Mouse (Mus musculus) MEL (cell line): ENCODE measurements at regions not wholly inside any gene's neighbourhood (a gene's known extent, or its start where the extent isn't known, plus 50 kb on each side); places are given as distances from the start of the nearest gene placed in this dataset.

Experiments
- DNase-seq: peaks from one replicate; pipeline ENCODE4 v3.0.0; 2011; ENCODE audit warnings: low read depth, low spot score
- H3K27ac ChIP-seq: 2 replicates; pipeline ENCODE4 v1.5.1; 2012; ENCODE audit warnings: low read depth, mild to moderate bottlenecking, control low read depth, low read length, moderate library complexity; ENCODE audit not compliant: control insufficient read depth
- H3K27me3 ChIP-seq, 2 experiments: fragments of 150-350 bp in 1 of 2; sonication (generic) in 1 of 2; 2 replicates each; pipeline ENCODE4 v1.6.1; 2012; ENCODE audit warnings: low read length in 2 of 2, mild to moderate bottlenecking in 2 of 2, improper control_type of control experiment in 1 of 2, moderate library complexity in 1 of 2; ENCODE audit not compliant: insufficient read depth in 2 of 2, control insufficient read depth in 1 of 2
- H3K36me3 ChIP-seq, 2 experiments: 2 replicates each; pipeline ENCODE4 v1.6.1; 2012 to 2014; ENCODE audit warnings: low read length in 2 of 2, improper control_type of control experiment in 1 of 2, inconsistent platforms in 1 of 2, mild to moderate bottlenecking in 1 of 2; ENCODE audit not compliant: insufficient read depth in 2 of 2, control insufficient read depth in 1 of 2
- H3K4me1 ChIP-seq, 2 experiments: fragments of 150-350 bp in 1 of 2; sonication (generic) in 1 of 2; 2 replicates each; pipeline ENCODE4 v1.6.1; 2012; ENCODE audit warnings: low read length in 2 of 2, improper control_type of control experiment in 1 of 2, mild to moderate bottlenecking in 1 of 2; ENCODE audit not compliant: insufficient read depth in 2 of 2, control insufficient read depth in 1 of 2
- H3K4me3 ChIP-seq, 2 experiments: fragments of 150-350 bp in 1 of 2; sonication (generic) in 1 of 2; 2 replicates each; pipeline ENCODE4 v1.5.1; 2012; ENCODE audit warnings: low read depth in 2 of 2, low read length in 2 of 2, mild to moderate bottlenecking in 2 of 2, moderate library complexity in 2 of 2, control low read depth in 1 of 2, improper control_type of control experiment in 1 of 2; ENCODE audit not compliant: control insufficient read depth in 1 of 2, insufficient read depth in 1 of 2
- H3K79me2 ChIP-seq: 2 replicates; pipeline ENCODE4 v1.6.1; 2012; ENCODE audit warnings: mild to moderate bottlenecking, low read length, moderate library complexity; ENCODE audit not compliant: control insufficient read depth, poor library complexity, insufficient read depth
- H3K9ac ChIP-seq: 2 replicates; pipeline ENCODE4 v1.6.1; 2012; ENCODE audit warnings: low read depth, mild to moderate bottlenecking, control low read depth, low read length, moderate library complexity; ENCODE audit not compliant: control insufficient read depth, poor library complexity, severe bottlenecking
- H3K9me3 ChIP-seq: fragments of 150-350 bp; sonication (generic); replicated peaks from 2 replicates; pipeline ENCODE4 v1.6.1; 2012; ENCODE audit warnings: mild to moderate bottlenecking, low read length, improper control_type of control experiment, moderate library complexity; ENCODE audit not compliant: insufficient read depth
- BHLHE40 ChIP-seq: IDR thresholded peaks from 2 replicates; pipeline ENCODE4 v1.6.1; 2012; ENCODE audit warnings: low read depth, mild to moderate bottlenecking, inconsistent platforms, low read length, improper control_type of control experiment, borderline replicate concordance
- CHD2 ChIP-seq: IDR thresholded peaks from 2 replicates; pipeline ENCODE4 v1.6.1; 2011; ENCODE audit warnings: low read length, improper control_type of control experiment
- CTCF ChIP-seq, 3 experiments: IDR thresholded peaks in 2 of 3; conservative IDR thresholded peaks in 1 of 3; 2 replicates each; pipeline ENCODE4 v1.5.1; 2011 to 2012; ENCODE audit warnings: low read length in 3 of 3, low read depth in 2 of 3, mild to moderate bottlenecking in 2 of 3, improper control_type of control experiment in 1 of 3, inconsistent platforms in 1 of 3, mixed read lengths in 1 of 3, moderate library complexity in 1 of 3; ENCODE audit not compliant: control insufficient read depth in 1 of 3, insufficient read depth in 1 of 3, poor library complexity in 1 of 3, severe bottlenecking in 1 of 3
- E2F4 ChIP-seq: IDR thresholded peaks from 2 replicates; pipeline ENCODE4 v1.6.1; 2011; ENCODE audit warnings: low read depth, low read length, improper control_type of control experiment, borderline replicate concordance
- ELF1 ChIP-seq: IDR thresholded peaks from 2 replicates; pipeline ENCODE4 v1.6.1; 2014; ENCODE audit warnings: low read depth, mild to moderate bottlenecking, inconsistent platforms, low read length, improper control_type of control experiment, moderate library complexity
- EP300 ChIP-seq, 2 experiments: IDR thresholded peaks; 2 replicates each; pipeline ENCODE4 v1.6.1; 2011; ENCODE audit warnings: improper control_type of control experiment in 2 of 2, low read length in 2 of 2, low read depth in 1 of 2, mild to moderate bottlenecking in 1 of 2
- ETS1 ChIP-seq: IDR thresholded peaks from 2 replicates; pipeline ENCODE4 v1.6.1; 2012; ENCODE audit warnings: low read depth, mild to moderate bottlenecking, inconsistent platforms, low read length, improper control_type of control experiment, moderate library complexity
- GABPA ChIP-seq: IDR thresholded peaks from 2 replicates; pipeline ENCODE4 v1.6.1; 2012; ENCODE audit warnings: low read depth, mild to moderate bottlenecking, inconsistent platforms, low read length, improper control_type of control experiment, moderate library complexity
- JUND ChIP-seq: IDR thresholded peaks from 2 replicates; pipeline ENCODE4 v1.6.1; 2011; ENCODE audit warnings: low read depth, mild to moderate bottlenecking, improper control_type of control experiment, low read length
- MAFK ChIP-seq: IDR thresholded peaks from 2 replicates; pipeline ENCODE4 v1.6.1; 2011; ENCODE audit warnings: low read depth, mild to moderate bottlenecking, low read length, improper control_type of control experiment, borderline replicate concordance
- MAX ChIP-seq: IDR thresholded peaks from 2 replicates; pipeline ENCODE4 v1.6.1; 2011; ENCODE audit warnings: low read length, improper control_type of control experiment
- MAZ ChIP-seq: IDR thresholded peaks from 2 replicates; pipeline ENCODE4 v1.6.1; 2012; ENCODE audit warnings: low read depth, mild to moderate bottlenecking, inconsistent platforms, low read length, improper control_type of control experiment
- MEF2A ChIP-seq: IDR thresholded peaks from 2 replicates; pipeline ENCODE4 v1.6.1; 2014; ENCODE audit warnings: low read depth, mild to moderate bottlenecking, inconsistent platforms, low read length, improper control_type of control experiment; ENCODE audit not compliant: poor library complexity, insufficient replicate concordance, severe bottlenecking; ENCODE audit errors: extremely low read depth
- MYB ChIP-seq: IDR thresholded peaks from 2 replicates; pipeline ENCODE4 v1.6.1; 2011; ENCODE audit warnings: mild to moderate bottlenecking, low read depth, low read length, improper control_type of control experiment
- POLR2AphosphoS2 ChIP-seq: IDR thresholded peaks from 2 replicates; pipeline ENCODE4 v1.6.1; 2011; ENCODE audit warnings: low read length, improper control_type of control experiment
- POLR2AphosphoS5 ChIP-seq: IDR thresholded peaks from 2 replicates; pipeline ENCODE4 v1.6.1; 2012; ENCODE audit warnings: low read depth, borderline replicate concordance, mild to moderate bottlenecking, inconsistent platforms, low read length, moderate library complexity, mixed read lengths
- RAD21 ChIP-seq: IDR thresholded peaks from 2 replicates; pipeline ENCODE4 v1.6.1; 2011; ENCODE audit warnings: mild to moderate bottlenecking, low read depth, low read length, improper control_type of control experiment
- RCOR1 ChIP-seq: IDR thresholded peaks from 2 replicates; pipeline ENCODE4 v1.6.1; 2012; ENCODE audit warnings: low read depth, mild to moderate bottlenecking, inconsistent platforms, low read length, improper control_type of control experiment
- TCF12 ChIP-seq: IDR thresholded peaks from 2 replicates; pipeline ENCODE4 v1.6.1; 2014; ENCODE audit warnings: low read depth, mild to moderate bottlenecking, inconsistent platforms, low read length, improper control_type of control experiment, moderate library complexity
- UBTF ChIP-seq: IDR thresholded peaks from 2 replicates; pipeline ENCODE4 v1.6.1; 2012; ENCODE audit warnings: low read depth, mild to moderate bottlenecking, inconsistent platforms, low read length, improper control_type of control experiment, moderate library complexity, borderline replicate concordance; ENCODE audit not compliant: insufficient read depth
- ZMIZ1 ChIP-seq: IDR thresholded peaks from 2 replicates; pipeline ENCODE4 v1.6.1; 2012; ENCODE audit warnings: low read depth, mild to moderate bottlenecking, inconsistent platforms, low read length, improper control_type of control experiment, moderate library complexity

DNA sequence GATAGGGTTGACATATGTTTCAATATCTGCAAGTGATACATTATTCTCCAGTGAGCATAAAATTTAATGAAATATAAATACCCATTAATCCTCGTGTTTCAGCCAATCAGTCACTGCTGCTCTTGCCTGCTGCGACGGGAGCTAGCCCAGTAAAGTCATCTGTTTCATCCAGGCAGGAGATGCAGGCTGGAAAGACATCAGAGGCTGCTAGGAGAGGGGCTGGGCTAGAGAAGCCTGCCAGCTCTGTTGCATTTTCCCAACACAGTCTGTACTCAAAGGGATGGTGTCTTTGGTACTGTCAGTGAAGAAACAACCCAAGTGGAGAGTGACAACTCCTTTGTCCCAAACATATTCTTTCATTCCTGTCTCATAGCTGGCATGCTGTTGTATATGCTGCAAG lies 198.0 kb downstream of the Irx2 start:
- Histone ChIP-seq H3K9ac (no peak overlapping the region), H3K4me3 (no peak overlapping the region), H3K36me3 (no peaks in the 10 kb centered on the region), H3K79me2 (no peaks in the 10 kb centered on the region)
- no peak for DNase-seq
- no peak for TF ChIP-seq CHD2
- no peak for TF ChIP-seq MAZ
- TF ChIP-seq JUND = no peak
- no peak for TF ChIP-seq CTCF (IDR thresholded peaks at IDR 0.05 in 2 of 3, conservative IDR thresholded peaks at IDR 0.05 in 1 of 3; ENCODE audit: control insufficient read depth in 1 of 3, insufficient read depth in 1 of 3, low read depth in 2 of 3, low read length in 3 of 3, poor library complexity in 1 of 3, severe bottlenecking in 1 of 3)
- TF ChIP-seq ZMIZ1 = no peak
- TF ChIP-seq ELF1 = no peak
- TF ChIP-seq, all 39 proteins: peak for 0
- H3K27me3 ChIP-seq = no peaks in the 10 kb centered on the region
- H3K9me3 ChIP-seq = no peaks in the 10 kb centered on the region
- no peaks in the 10 kb centered on the region for H3K4me1 ChIP-seq
- H3K27ac ChIP-seq = no peak overlapping the region

- no peaks in the 10 kb centered on the region for H3K9me3 ChIP-seq
- no peaks in the 10 kb centered on the region for H3K27me3 ChIP-seq
- no peaks in the 10 kb centered on the region for H3K4me1 ChIP-seq
- DNase-seq = no peak
- no peaks in the 10 kb centered on the region for H3K79me2 ChIP-seq
- H3K9ac ChIP-seq = no peak overlapping the region
- H3K4me3 ChIP-seq = no peak overlapping the region
- H3K27ac ChIP-seq = no peak overlapping the region
- TF ChIP-seq UBTF (no peak), MAFK (no peak), POLR2AphosphoS5 (no peak), BHLHE40 (no peak), E2F4 (no peak), TCF12 (no peak), POLR2AphosphoS2 (no peak), MAZ (no peak), GABPA (no peak), RAD21 (no peak), JUND (no peak), MAX (no peak), MEF2A (no peak), RCOR1 (no peak), EP300 (IDR thresholded peaks at IDR 0.05; ENCODE audit: low read depth in 1 of 2, low read length in 2 of 2) (no peak), ETS1 (no peak), CHD2 (no peak), MYB (no peak)
- no peaks in the 10 kb centered on the region for H3K36me3 ChIP-seq
Observed at GRCm38 (mm10) chr13:72829331-72829730, 200.7 kb downstream of the Irx2 start.
